Mouse (Mus musculus) midbrain, embryonic 14.5 days (tissue): Measurements from ENCODE around the gene Fosl2. TPM values are rescaled to one million over a fixed set of nuclear protein-coding genes. Genes with fewer than 3 reads are reported as not detected.
"Not testable (repeated sequence)": the region's sequence is repeated elsewhere in the genome, so short reads cannot be mapped to it uniquely, and the experiment has no call there.

Source experiments
- ATAC-seq: fragments of 200-750 bp; cut with Nextera tagmentation; 2 replicates; pipeline ENCODE4 v1.8.0; 2017; ENCODE audit warnings: moderate number of reproducible peaks, moderate library complexity; ENCODE audit not compliant: low FRiP score, low TSS enrichment
- DNase-seq: peaks from one replicate; pipeline ENCODE4 v3.0.0-alpha.2; 2015
- H3K27ac ChIP-seq: fragments of 300-500 bp; sonication (generic); replicated peaks from 2 replicates; pipeline ENCODE4 v1.5.1; 2014; ENCODE audit warnings: mild to moderate bottlenecking, low read depth, low read length, moderate library complexity
- H3K27me3 ChIP-seq: fragments of 300-500 bp; sonication (generic); 2 replicates; pipeline ENCODE4 v1.6.1; 2014; ENCODE audit warnings: low read length, control low read depth, mixed read lengths; ENCODE audit not compliant: control insufficient read depth, insufficient read depth
- H3K36me3 ChIP-seq: fragments of 300-500 bp; sonication (generic); 2 replicates; pipeline ENCODE4 v1.6.1; 2014; ENCODE audit warnings: low read length, control low read depth; ENCODE audit not compliant: control insufficient read depth, insufficient read depth
- H3K4me1 ChIP-seq: fragments of 300-500 bp; sonication (generic); 2 replicates; pipeline ENCODE4 v1.6.1; 2014; ENCODE audit warnings: mild to moderate bottlenecking, antibody characterized with exemption, low read length, control low read depth; ENCODE audit not compliant: control insufficient read depth, insufficient read depth
- H3K4me2 ChIP-seq: fragments of 300-500 bp; sonication (generic); 2 replicates; pipeline ENCODE4 v1.6.1; 2014; ENCODE audit warnings: mild to moderate bottlenecking, low read length, moderate library complexity
- H3K4me3 ChIP-seq: fragments of 300-500 bp; sonication (generic); replicated peaks from 2 replicates; pipeline ENCODE4 v1.5.1; 2014; ENCODE audit warnings: low read depth, low read length
- H3K9ac ChIP-seq: fragments of 300-500 bp; sonication (generic); replicated peaks from 2 replicates; pipeline ENCODE4 v1.6.1; 2014; ENCODE audit warnings: mild to moderate bottlenecking, low read length, moderate library complexity
- H3K9me3 ChIP-seq: fragments of 300-500 bp; sonication (generic); 2 replicates; pipeline ENCODE4 v1.6.1; 2016; ENCODE audit warnings: low read length, control low read depth, mixed read lengths; ENCODE audit not compliant: control insufficient read depth
- WGBS: fragments of 180-500 bp; shearing (Covaris S2); extraction: QIAGEN DNeasy Blood & Tissue Kit; methylation state at CpG from one replicate; pipeline ENCODE4 v1.1.7; 2014; 5-methylcytosine and 5-hydroxymethylcytosine counted together
- polyA plus RNA-seq: library from polyadenylated mRNA; unstranded; fragments of >200 nt; fragmentation: Nextera tagmentation; extraction: Ambion mirVana; gene quantifications from 2 replicates; pipeline ENCODE4 v1.2.1, GENCODE M21; 2014

Gene Fosl2
- polyA plus RNA-seq, 1 experiment from 2014 or later = 0.36 TPM

DNA sequence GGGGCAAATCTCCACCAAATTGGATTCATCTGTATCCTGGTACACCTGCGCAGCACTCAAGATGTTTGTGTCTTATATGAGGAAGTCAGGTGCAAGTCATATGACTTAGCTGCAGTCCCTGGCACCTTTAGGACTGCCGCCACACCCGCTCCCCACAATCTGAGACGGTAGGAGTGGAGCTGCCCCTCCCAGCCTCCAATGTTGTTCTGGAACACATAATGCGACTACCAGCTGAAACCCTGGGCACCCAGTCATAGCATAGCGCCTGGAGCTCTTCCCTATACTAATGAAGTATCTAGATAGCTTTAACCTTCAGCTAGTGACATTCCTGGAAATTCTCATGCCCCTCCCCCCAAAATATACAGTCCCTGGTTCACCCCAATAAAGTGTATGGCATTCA lies 43.1 kb downstream of the Fosl2 start:
- H3K4me2 ChIP-seq, H3K4me1 ChIP-seq, H3K9me3 ChIP-seq, H3K9ac ChIP-seq, H3K4me3 ChIP-seq, DNase-seq, ATAC-seq, H3K36me3 ChIP-seq, H3K27me3 ChIP-seq, H3K27ac ChIP-seq: not testable (repeated sequence)
- 85% methylated on average over 5 of the region's 6 CpGs for WGBS

DNA sequence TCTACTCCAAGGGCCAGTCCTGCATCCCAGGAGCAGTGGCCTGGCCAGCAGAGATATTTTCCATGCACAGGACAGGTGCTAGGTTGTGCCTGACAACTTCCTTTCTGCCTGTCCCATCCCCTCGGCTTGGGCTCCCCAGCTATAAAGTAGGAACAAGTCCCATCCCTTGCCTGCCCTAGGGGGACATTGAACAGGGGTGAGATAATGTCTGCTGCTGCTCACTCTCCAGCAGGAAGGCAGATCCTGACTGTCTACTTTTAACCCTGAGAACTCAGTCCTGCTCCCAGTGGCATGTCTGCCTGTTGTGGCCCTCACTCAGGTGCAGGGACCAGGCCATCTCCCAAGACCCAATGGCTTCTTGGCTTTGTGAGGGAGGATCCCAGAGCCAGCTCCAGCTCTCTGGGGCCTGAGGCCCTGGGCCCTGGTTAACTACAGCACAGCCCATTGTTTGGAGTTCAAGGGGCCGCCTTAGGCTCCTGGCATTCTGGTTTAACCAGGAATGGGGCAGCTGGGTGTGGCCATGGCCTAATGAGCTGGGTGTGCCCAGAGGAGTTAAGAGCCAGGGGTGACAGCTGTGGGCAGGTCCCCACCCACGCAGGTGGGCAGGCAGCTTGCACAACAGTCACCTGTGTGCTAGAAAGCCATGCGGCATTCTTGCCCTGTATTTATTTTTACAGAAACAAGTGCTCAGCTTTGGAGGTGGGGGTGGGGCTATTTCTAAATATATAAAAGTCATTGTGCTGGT lies 47.5 kb downstream of the Fosl2 start:
- H3K27me3 ChIP-seq = no peaks in the 10 kb centered on the region
- 75% methylated on average over 4 of the region's 4 CpGs for WGBS
- DNase-seq (no peak), ATAC-seq (no peak)
- H3K27ac ChIP-seq = no peak overlapping the region
- no peak overlapping the region for H3K9ac ChIP-seq
- H3K9me3 ChIP-seq = no peaks in the 10 kb centered on the region
- H3K4me1 ChIP-seq = no peaks in the 10 kb centered on the region
- no peaks in the 10 kb centered on the region for H3K36me3 ChIP-seq
- no peak overlapping the region for H3K4me2 ChIP-seq
- H3K4me3 ChIP-seq = no peak overlapping the region

DNA sequence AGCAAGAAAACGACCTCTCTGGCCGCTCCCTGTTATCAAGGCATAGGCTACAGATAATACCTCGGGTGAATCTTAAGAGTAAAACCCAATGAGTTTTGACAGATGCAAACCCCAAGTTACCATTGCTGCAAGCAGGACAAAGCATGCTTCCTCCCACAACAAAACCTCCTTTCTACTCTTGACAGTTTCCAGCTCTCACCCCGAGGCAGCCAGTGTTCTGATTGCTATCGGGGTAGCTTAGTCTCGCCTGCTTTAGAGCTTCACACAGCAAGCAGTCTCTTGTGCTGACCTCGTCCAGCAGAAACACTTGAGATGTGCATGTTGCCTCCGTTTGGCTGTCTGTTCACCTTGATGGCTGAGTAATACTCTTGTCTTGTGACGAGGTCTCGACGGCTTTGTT lies 52.1 kb downstream of the Fosl2 start:
- Histone ChIP-seq H3K36me3 (no peaks in the 10 kb centered on the region), H3K27ac (no peak overlapping the region), H3K4me1 (no peaks in the 10 kb centered on the region), H3K4me3 (no peak overlapping the region), H3K9me3 (no peaks in the 10 kb centered on the region), H3K27me3 (no peaks in the 10 kb centered on the region), H3K4me2 (no peak overlapping the region), H3K9ac (no peak overlapping the region)
- 41% methylated on average over 11 of the region's 11 CpGs for WGBS
- ATAC-seq (no peak), DNase-seq (peak; percentile 8)

DNA sequence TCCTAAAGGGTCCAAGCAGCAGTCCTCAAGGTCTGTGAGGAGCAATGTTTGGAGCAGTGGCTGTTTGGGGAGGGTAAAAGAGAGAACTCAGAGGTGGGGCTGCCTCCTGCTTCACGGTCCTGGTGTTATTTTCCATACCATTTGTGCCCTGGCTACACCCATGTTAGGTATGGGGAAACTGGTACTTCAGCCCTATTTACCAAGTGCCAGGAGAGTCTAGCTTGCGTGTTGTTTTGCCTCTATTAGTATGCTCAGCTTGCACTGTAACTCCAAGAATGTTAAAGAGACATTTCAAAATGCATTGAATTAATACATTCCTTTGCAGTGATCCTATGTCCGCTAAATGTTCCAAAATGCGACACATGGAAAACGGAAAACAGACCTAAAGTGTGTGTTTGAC lies 55.7 kb downstream of the Fosl2 start:
- ATAC-seq = no peak
- no peaks in the 10 kb centered on the region for H3K4me1 ChIP-seq
- H3K27ac ChIP-seq = no peak overlapping the region
- no peaks in the 10 kb centered on the region for H3K9me3 ChIP-seq
- H3K4me3 ChIP-seq = no peak overlapping the region
- no peaks in the 10 kb centered on the region for H3K36me3 ChIP-seq
- no peak overlapping the region for H3K4me2 ChIP-seq
- no peak overlapping the region for H3K9ac ChIP-seq
- no peaks in the 10 kb centered on the region for H3K27me3 ChIP-seq
- no peak for DNase-seq
- 89% methylated on average over 5 of the region's 5 CpGs for WGBS

DNA sequence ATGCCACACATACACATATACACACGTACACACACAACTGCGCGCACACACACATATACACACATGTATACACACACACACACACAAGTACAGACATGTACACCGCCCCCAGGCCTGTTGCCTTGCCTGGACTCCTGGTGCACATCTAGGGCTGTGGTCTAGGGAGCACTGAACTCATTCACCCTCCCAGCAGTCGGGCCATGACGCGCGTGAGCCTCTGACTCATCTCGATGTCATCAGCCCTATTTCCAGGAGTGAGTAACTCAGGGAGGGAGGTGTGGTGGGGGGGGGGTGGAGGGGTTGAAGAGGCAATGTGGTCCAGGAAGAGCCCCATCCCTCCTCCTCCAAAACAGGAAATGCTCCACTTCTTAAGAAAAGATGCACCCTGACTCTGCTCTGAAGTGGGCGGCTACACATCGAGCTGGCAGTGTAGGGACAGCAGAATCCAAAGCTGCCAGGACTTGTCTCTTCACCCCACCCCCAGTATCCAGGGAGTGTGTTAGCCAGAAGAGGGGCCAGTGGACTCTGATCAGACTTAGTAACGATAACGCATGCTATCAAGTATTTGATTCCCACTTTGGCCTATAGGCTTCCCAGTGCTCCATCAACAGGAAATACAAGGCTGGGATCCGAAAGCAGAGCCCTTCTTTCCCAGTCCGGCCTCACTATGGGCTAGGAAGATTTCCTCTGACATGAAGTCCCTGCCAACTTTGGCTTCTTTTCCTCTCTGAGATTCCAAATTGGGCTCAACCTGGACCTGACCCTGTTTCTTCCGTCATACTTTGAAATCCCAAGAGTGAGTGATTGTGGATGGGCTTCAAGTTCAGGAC lies 56.6 kb downstream of the Fosl2 start:
- no peaks in the 10 kb centered on the region for H3K36me3 ChIP-seq
- H3K4me3 ChIP-seq = no peak overlapping the region
- H3K27me3 ChIP-seq = no peaks in the 10 kb centered on the region
- H3K4me1 ChIP-seq = no peaks in the 10 kb centered on the region
- no peak overlapping the region for H3K27ac ChIP-seq
- DNase-seq = no peak
- WGBS = 94% methylated on average over 16 of the region's 16 CpGs
- no peak overlapping the region for H3K9ac ChIP-seq
- ATAC-seq = no peak
- H3K4me2 ChIP-seq = no peak overlapping the region
- H3K9me3 ChIP-seq = no peaks in the 10 kb centered on the region

DNA sequence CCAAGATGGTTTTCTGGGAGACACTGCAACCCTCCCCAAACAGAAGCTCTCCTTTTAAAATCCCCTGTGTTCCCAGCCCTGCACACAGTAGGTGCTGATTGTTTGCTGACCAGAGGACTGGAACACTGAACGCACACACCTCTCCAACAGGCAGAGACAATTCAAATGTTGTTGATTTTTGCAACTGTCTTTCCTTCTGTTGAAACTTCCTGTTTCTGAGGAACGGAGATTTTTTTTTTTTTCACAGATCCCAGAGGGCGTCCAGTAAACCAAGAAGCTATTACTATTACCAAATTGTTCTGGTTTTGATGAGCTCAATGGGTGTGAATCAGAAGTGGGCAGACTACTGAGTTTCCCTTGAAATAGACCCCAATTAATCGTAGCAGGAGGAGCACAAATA lies 58.6 kb downstream of the Fosl2 start:
- no peaks in the 10 kb centered on the region for H3K27me3 ChIP-seq
- H3K27ac ChIP-seq = no peak overlapping the region
- no peak overlapping the region for H3K4me2 ChIP-seq
- no peaks in the 10 kb centered on the region for H3K9me3 ChIP-seq
- H3K4me1 ChIP-seq = no peaks in the 10 kb centered on the region
- no peaks in the 10 kb centered on the region for H3K36me3 ChIP-seq
- WGBS = 76% methylated on average over 4 of the region's 4 CpGs
- DNase-seq (no peak), ATAC-seq (no peak)
- no peak overlapping the region for H3K9ac ChIP-seq
- no peak overlapping the region for H3K4me3 ChIP-seq

DNA sequence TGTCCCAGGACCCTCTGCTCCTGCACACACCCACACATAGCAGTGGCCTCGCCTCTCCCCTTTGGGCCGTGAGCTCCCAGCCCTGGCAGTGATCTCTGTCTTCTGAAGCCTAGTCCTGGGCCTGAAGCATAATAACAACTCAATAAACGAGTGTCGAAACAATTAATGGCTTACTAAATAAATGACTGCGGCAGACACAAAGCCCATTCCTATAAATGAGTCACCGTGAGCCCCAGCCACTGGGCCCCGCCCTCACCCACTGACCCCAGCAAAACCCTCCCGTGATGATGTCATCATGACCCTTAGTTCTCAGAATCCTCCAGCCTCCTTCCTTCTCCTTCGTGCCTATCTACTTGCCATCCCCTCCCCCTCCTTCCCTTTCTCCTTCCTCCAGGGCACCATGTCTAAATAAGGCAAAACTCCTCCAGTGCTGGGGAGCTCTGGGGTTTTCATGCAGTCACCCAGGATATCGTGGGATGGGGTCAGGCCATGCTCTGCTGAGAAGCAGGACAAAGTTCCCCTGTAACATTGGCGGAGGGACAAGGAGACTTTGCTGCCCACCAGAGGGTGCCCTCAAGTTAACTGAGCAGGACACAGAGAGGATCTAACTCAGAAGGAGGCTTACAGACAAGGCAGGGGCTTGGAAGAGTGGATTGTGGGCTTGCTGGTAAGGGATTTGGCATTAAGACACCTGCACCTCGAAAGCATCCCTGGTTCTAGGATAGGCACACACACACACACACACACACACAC lies 60.4 kb downstream of the Fosl2 start:
- DNase-seq = no peak
- no peaks in the 10 kb centered on the region for H3K36me3 ChIP-seq
- H3K4me3 ChIP-seq = no peak overlapping the region
- ATAC-seq = no peak
- no peak overlapping the region for H3K4me2 ChIP-seq
- WGBS = 72% methylated on average over 12 of the region's 12 CpGs
- H3K9me3 ChIP-seq = no peaks in the 10 kb centered on the region
- no peaks in the 10 kb centered on the region for H3K27me3 ChIP-seq
- no peaks in the 10 kb centered on the region for H3K4me1 ChIP-seq
- no peak overlapping the region for H3K27ac ChIP-seq
- no peak overlapping the region for H3K9ac ChIP-seq

DNA sequence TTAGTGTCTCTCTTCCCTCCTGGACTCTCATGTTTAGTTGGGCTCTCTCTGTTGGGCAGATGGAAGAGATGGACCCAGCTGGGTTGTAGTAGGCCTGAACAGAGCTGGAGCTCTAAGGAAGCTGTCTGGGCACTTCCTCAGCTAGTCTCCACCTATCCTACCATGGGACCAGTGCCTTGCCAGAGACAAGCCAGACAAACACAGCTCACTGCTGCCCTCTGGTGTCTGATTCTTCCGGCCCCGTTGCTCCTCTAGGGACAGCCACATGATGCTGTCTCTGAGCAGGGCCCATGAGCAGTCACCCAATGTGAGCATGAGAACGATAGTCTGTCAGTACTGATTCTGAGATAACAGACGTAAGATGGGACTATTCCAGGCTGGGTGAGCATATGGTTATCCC lies 62.1 kb downstream of the Fosl2 start:
- ATAC-seq = no peak

More for the DNA sequence above, 62.1 kb downstream of the Fosl2 start:
- 19% methylated on average over 4 of the region's 4 CpGs for WGBS
- DNase-seq = peak; percentile 83
- H3K27me3 ChIP-seq = no peaks in the 10 kb centered on the region
- H3K36me3 ChIP-seq = no peaks in the 10 kb centered on the region
- H3K27ac ChIP-seq = no peak overlapping the region
- no peak overlapping the region for H3K4me3 ChIP-seq
- H3K4me2 ChIP-seq = no peak overlapping the region
- H3K9me3 ChIP-seq = no peaks in the 10 kb centered on the region
- no peaks in the 10 kb centered on the region for H3K4me1 ChIP-seq
- no peak overlapping the region for H3K9ac ChIP-seq
